Mouse (Mus musculus) myocyte (in vitro differentiated cells): ENCODE data around the gene Bola3. TPM values are rescaled to one million over a fixed set of nuclear protein-coding genes. Genes with fewer than 3 reads are reported as not detected.

Source experiments
- H3K27me3 ChIP-seq: one replicate; pipeline ENCODE4 v1.6.1; 2011; ENCODE audit not compliant: control insufficient read depth, insufficient read depth, insufficient read length
- H3K36me3 ChIP-seq: one replicate; pipeline ENCODE4 v1.6.1; 2011; ENCODE audit not compliant: control insufficient read depth, insufficient read depth
- H3K4me2 ChIP-seq: one replicate; pipeline ENCODE4 v1.6.1; 2011; ENCODE audit warnings: low read depth, control low read depth
- H3K4me3 ChIP-seq: one replicate; pipeline ENCODE4 v1.5.1; 2011; ENCODE audit warnings: mild to moderate bottlenecking, control low read depth, moderate library complexity
- H3K79me2 ChIP-seq: one replicate; pipeline ENCODE4 v1.6.1; 2011; ENCODE audit not compliant: control insufficient read depth, insufficient read depth
- H3ac ChIP-seq: one replicate; pipeline ENCODE4 v1.6.1; 2011; ENCODE audit not compliant: control insufficient read depth, insufficient read length
- CEBPB ChIP-seq: IDR thresholded peaks from 2 replicates; pipeline ENCODE4 v1.6.1; 2011; ENCODE audit warnings: mild to moderate bottlenecking, moderate library complexity; ENCODE audit not compliant: poor library complexity, insufficient read depth, severe bottlenecking
- E2F4 ChIP-seq: IDR thresholded peaks from one replicate; pipeline ENCODE4 v1.6.1; 2011; ENCODE audit warnings: mild to moderate bottlenecking, control low read depth, moderate library complexity; ENCODE audit not compliant: insufficient read depth
- MAX ChIP-seq: IDR thresholded peaks from one replicate; pipeline ENCODE4 v1.6.1; 2011; ENCODE audit warnings: low read depth, mild to moderate bottlenecking, control low read depth
- MYOD1 ChIP-seq, 3 experiments: IDR thresholded peaks; one replicate each; pipeline ENCODE4 v1.6.1; 2011; ENCODE audit warnings: control low read depth in 2 of 3, low read depth in 2 of 3, mild to moderate bottlenecking in 2 of 3, moderate library complexity in 1 of 3; ENCODE audit not compliant: insufficient read length in 2 of 3, control insufficient read depth in 1 of 3
- MYOG ChIP-seq, 3 experiments: IDR thresholded peaks; one replicate each; pipeline ENCODE4 v1.6.1; 2011; ENCODE audit warnings: control low read depth in 2 of 3, low read depth in 2 of 3, mild to moderate bottlenecking in 2 of 3; ENCODE audit not compliant: insufficient read length in 2 of 3, control insufficient read depth in 1 of 3, insufficient read depth in 1 of 3
- POLR2A ChIP-seq: IDR thresholded peaks from one replicate; pipeline ENCODE4 v1.6.1; 2011; ENCODE audit warnings: low read depth, mild to moderate bottlenecking, control low read depth, moderate library complexity; ENCODE audit not compliant: insufficient read length
- POLR2AphosphoS2 ChIP-seq: IDR thresholded peaks from one replicate; pipeline ENCODE4 v1.6.1; 2011; ENCODE audit warnings: low read depth, control low read depth; ENCODE audit not compliant: insufficient read length
- REST ChIP-seq: IDR thresholded peaks from one replicate; pipeline ENCODE4 v1.6.1; 2011; ENCODE audit warnings: mild to moderate bottlenecking, control low read depth, moderate library complexity; ENCODE audit not compliant: insufficient read depth, insufficient read length
- SRF ChIP-seq: IDR thresholded peaks from one replicate; pipeline ENCODE4 v1.6.1; 2011; ENCODE audit warnings: low read depth; ENCODE audit not compliant: control insufficient read depth, insufficient read length
- TCF12 ChIP-seq: IDR thresholded peaks from one replicate; pipeline ENCODE4 v1.6.1; 2011; ENCODE audit warnings: mild to moderate bottlenecking, control low read depth; ENCODE audit not compliant: poor library complexity, insufficient read depth, severe bottlenecking
- TCF3 ChIP-seq: IDR thresholded peaks from one replicate; pipeline ENCODE4 v1.6.1; 2011; ENCODE audit warnings: low read depth, control low read depth; ENCODE audit not compliant: insufficient read length
- USF1 ChIP-seq: IDR thresholded peaks from one replicate; pipeline ENCODE4 v1.6.1; 2011; ENCODE audit warnings: low read depth, mild to moderate bottlenecking, control low read depth, moderate library complexity
- polyA plus RNA-seq: library from polyadenylated mRNA; unstranded; fragments of >200 nt; fragmentation: generic; extraction: Trizol; gene quantifications from one replicate; pipeline ENCODE4 v1.2.1, GENCODE M21; 2012; ENCODE audit warnings: missing spikeins

Bola3 gene
- polyA plus RNA-seq, 1 experiment: 104 TPM

DNA sequence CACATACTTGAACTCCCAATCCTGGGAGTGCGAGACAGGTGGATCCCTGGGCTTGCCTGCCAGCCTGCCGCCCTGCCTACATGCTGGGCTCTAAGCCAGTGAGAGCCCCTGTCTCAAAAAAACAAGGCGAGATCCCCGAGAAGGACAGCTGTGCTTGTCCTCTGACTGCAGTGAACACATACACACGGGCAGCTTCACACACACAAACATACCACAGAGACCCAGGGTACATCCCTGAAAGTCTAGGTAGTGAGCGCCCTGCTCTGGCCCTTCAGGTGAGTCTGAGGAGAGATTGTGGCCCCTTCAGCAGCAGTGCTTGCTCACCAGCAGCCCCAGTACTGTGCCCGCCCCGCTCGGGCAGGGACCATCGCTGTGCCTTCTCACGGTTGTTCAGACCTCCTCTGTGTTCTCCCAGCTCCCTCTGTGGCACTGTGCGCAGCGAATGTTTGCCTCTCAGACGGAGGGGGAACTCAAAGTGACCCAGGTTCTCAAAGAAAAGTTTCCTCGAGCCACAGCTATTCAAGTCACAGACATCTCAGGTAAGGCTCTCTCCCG, 2.0 kb downstream of the Bola3 start:
- Histone ChIP-seq H3ac (no peak overlapping the region), H3K4me2 (no peak overlapping the region), H3K4me3 (peak overlapping the region; percentile 38), H3K36me3 (no peaks in the 10 kb centered on the region), H3K79me2 (peaks cover 10% of the 10 kb centered on the region), H3K27me3 (no peaks in the 10 kb centered on the region)
- TF ChIP-seq POLR2AphosphoS2 (peak; percentile 10), REST (no peak)

DNA sequence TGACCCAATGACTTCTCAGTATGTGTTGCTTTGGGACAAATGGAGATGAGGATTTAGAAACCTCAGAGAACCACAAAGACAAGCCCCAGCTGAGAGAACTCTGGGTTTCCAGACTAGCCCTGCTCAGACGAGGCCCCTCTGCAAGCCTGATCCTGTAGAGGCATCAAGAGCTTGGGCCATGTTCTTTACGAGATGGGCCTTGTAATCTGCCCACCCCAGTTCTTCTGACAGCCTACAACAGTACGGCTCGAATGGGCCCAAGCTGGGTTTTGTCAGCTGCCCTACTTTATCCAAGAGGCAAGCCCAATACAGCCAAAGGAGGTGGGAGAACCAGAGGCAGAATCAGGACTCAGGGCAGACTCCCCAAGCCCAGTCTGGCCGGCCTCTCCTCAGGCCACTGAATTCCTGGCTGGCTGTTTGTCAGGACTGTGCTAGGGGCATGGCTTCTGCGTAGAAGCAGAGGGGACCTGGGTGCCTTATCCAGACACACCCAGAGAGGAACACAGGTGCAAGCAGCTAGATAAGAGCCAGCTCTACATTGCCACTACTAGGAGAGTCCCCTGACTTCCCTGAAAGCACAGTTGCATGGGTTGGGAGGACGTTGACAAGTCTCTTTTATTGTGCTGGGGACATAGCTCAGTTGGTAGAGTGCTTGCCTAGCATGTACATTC, 2.7 kb downstream of the Bola3 start:
- TF ChIP-seq MAX: no peak
- TF ChIP-seq REST: no peak
- no peak for TF ChIP-seq POLR2AphosphoS2
- no peak overlapping the region for H3K4me2 ChIP-seq

DNA sequence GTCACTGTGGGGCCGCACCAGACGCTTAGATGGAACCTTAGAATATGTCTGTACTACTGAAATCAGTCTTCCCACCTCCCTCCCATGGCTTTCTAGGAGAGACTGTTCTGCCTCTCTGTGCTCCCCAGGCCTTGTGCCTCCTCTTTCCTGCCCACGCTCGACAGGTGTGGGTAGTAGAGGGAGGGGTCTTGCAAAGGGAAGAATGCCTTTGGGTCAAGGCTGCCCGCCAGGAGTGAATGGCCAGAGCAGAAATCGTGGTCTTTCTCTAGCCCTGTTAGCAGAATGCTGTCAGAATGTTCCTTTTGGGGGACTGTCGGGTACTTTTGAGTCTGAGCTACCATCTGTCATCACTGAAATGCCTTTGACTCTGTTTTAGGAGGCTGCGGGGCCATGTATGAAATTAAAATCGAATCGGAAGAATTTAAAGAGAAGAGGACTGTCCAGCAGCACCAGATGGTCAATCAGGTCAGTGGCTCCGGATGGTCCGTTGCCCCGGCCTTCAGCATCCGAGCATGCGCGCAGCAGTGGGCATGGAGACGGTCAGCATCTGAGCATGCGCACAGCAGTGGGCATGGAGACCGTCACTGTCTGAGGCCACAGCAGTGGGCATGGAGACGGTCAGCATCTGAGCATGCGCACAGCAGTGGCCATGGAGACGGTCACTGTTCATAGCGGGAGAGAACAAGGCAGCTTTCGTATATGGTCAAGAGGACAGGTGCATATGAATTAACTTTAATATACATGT, 3.9 kb downstream of the Bola3 start:
- Histone ChIP-seq H3K4me3 (no peak overlapping the region), H3K36me3 (no peaks in the 10 kb centered on the region), H3K4me2 (no peak overlapping the region)

More for the DNA sequence above, 2.7 kb downstream of the Bola3 start:
- Histone ChIP-seq H3K4me3 (no peak overlapping the region), H3ac (no peak overlapping the region), H3K36me3 (no peaks in the 10 kb centered on the region), H3K27me3 (no peaks in the 10 kb centered on the region), H3K79me2 (peaks cover 10% of the 10 kb centered on the region)

DNA sequence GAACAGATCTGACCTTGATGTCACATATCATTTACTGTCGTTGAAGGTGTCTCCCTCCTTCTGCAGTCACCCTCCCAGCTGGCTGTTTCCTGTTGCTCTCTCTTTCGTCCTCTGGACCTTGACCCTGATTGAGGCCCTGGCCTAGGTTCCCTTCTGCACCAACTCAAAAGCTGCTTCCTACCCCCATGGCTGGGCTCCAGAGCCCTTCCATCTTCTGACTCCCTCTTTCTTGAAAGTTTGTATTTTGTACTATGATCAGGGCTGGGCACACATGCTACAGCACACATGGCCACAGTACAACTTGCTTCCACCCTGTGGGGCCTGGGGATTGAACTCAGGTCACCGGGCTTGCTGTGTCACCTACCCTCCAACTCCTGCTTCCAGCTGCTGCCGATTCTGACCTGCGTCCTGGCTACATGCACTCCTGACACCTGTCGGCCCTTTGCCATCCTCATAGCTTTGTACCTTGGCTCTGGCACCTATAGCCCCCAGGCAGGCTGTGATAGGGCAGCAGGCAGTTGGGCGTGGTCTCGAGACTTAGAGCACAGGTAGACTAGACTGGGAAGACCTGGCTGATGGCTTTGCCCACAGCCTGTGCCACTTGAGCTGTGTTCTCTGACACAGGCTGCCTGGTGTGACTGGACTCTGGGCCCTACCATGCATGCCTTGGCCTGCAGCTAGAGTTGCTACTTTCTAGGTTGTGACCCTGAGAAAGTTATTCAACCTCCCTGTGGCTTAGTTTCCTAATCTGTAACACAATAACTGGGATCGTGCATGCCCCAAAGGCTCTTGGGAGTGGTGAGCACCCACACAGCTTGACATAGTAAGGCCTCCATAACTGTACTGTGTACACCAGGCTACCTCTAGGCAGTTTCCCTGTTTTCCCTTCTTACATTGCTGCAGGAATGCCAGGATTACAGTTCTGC, 6.2 kb downstream of the Bola3 start:
- peaks cover 4% of the 10 kb centered on the region for H3K36me3 ChIP-seq
- H3K79me2 ChIP-seq: peaks cover 4% of the 10 kb centered on the region
- H3K4me2 ChIP-seq: no peak overlapping the region
- H3K27me3 ChIP-seq: no peaks in the 10 kb centered on the region
- TF ChIP-seq SRF: no peak
- no peak for TF ChIP-seq POLR2AphosphoS2
- TF ChIP-seq REST: no peak
- TF ChIP-seq POLR2A: no peak
- TF ChIP-seq TCF12: no peak
- TF ChIP-seq CEBPB: no peak
- TF ChIP-seq MYOG (IDR thresholded peaks at IDR 0.05; ENCODE audit: control insufficient read depth in 1 of 3, insufficient read depth in 1 of 3, insufficient read length in 2 of 3, low read depth in 2 of 3): no peak
- TF ChIP-seq MYOD1 (IDR thresholded peaks at IDR 0.05; ENCODE audit: control insufficient read depth in 1 of 3, insufficient read length in 2 of 3, low read depth in 2 of 3): no peak
- no peak for TF ChIP-seq E2F4
- no peak for TF ChIP-seq MAX
- no peak for TF ChIP-seq USF1
- TF ChIP-seq TCF3: no peak
- H3ac ChIP-seq: no peak overlapping the region
- H3K4me3 ChIP-seq: no peak overlapping the region

More for the DNA sequence above, 3.9 kb downstream of the Bola3 start:
- no peaks in the 10 kb centered on the region for H3K27me3 ChIP-seq
- H3ac ChIP-seq: no peak overlapping the region
- peaks cover 10% of the 10 kb centered on the region for H3K79me2 ChIP-seq
- peak; percentile 42 for TF ChIP-seq POLR2AphosphoS2
- TF ChIP-seq CEBPB: no peak
- TF ChIP-seq TCF12: no peak
- no peak for TF ChIP-seq USF1
- no peak for TF ChIP-seq POLR2A
- TF ChIP-seq TCF3: no peak
- no peak for TF ChIP-seq MYOD1 (IDR thresholded peaks at IDR 0.05; ENCODE audit: control insufficient read depth in 1 of 3, insufficient read length in 2 of 3, low read depth in 2 of 3)
- TF ChIP-seq MYOG (IDR thresholded peaks at IDR 0.05; ENCODE audit: control insufficient read depth in 1 of 3, insufficient read depth in 1 of 3, insufficient read length in 2 of 3, low read depth in 2 of 3): no peak
